In the genomic region with DNA sequence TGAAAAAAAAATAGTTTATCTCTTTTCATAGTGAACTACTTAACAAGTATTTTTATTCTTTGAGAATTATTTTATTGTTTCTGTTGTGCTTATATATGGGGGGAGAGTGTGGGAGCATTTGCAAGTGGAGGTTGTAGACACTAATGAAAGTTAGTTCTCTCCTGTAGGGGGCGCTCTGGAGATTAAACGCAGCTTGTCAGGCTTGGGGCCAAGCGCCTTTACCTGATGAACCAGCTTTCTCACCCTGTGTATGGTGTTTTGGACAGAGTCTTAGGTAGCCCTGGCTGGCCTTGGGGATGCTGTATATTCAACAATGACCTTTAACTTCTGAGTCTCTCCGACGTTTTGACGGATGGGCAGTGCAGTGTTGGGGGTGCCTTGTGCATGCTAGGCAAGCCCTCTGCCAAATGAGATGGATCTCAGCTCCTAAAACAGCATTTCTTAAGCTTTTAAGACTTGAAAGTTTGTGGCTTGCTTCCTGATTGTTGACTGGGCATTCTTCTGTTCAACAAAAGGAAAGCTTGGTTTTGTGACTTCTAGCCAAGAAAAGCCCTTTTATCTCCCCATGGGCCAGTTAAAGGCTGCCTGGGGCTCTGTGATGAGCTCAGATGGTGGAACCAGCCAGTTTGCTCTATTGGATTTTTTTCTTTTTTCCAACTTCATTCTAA, we compare ENCODE assay signal across 8 mouse cellular contexts.
DNase-seq lines count a peak whose midpoint lies in the region; ATAC-seq and TF ChIP-seq lines count a peak whose summit lies in the region.
"Had no signal": no experiment of that assay in that cellular context is flagged by ENCODE, and none has a peak within 500 bp of the region (broad histone marks: within the 10 kb centered on the region; RNA-seq: fewer than 3 reads in every experiment).

No protein-coding gene starts in this region.

- TF ChIP-seq CTCF in kidney, postnatal 0 days (IDR thresholded peaks at IDR 0.05; ENCODE audit: low read depth): peak; percentile 50

- H3K4me2 ChIP-seq in kidney, postnatal 0 days (ENCODE audit: low read length): no peak overlapping the region
- no peak overlapping the region for H3K4me2 ChIP-seq in heart, embryonic 11.5 days

- H3K27me3 ChIP-seq in kidney, postnatal 0 days (ENCODE audit: insufficient read depth, low read length): no peaks in the 10 kb centered on the region
- H3K27me3 ChIP-seq in heart, embryonic 11.5 days (ENCODE audit: control insufficient read depth, insufficient read depth, low read length): no peaks in the 10 kb centered on the region

- no peak for ATAC-seq in kidney, postnatal 0 days (replicated peaks; ENCODE audit: low FRiP score, low read depth)
- peak; percentile 24; the same call in 1 of the 2 replicates for ATAC-seq in megakaryocyte-erythroid progenitor cell, adult 5-6 weeks (replicated peaks; ENCODE audit: low FRiP score, low TSS enrichment, poor library complexity, severe bottlenecking)
- ATAC-seq in heart, embryonic 11.5 days (replicated peaks; ENCODE audit: insufficient number of reproducible peaks, low FRiP score, low TSS enrichment): no peak

- 0 out of 2 replicates have a peak overlapping the region, but pooled peaks have one; percentile 34 for H3K27ac ChIP-seq in kidney, postnatal 0 days
- no peak overlapping the region for H3K27ac ChIP-seq in heart, embryonic 11.5 days (ENCODE audit: low read depth, low read length)

- 25% methylated on average over 6 of the region's 6 CpGs for WGBS in kidney, postnatal 0 days
- WGBS in heart, embryonic 11.5 days (ENCODE audit: insufficient replicate concordance): 26% methylated on average over 6 of the region's 6 CpGs

- peaks cover 30% of the 10 kb centered on the region for H3K4me1 ChIP-seq in kidney, postnatal 0 days (replicated peaks; ENCODE audit: insufficient read depth, low read length)
- peaks cover 28% of the 10 kb centered on the region for H3K4me1 ChIP-seq in heart, embryonic 11.5 days (ENCODE audit: control insufficient read depth, insufficient read depth, low read length)

- H3K9me3 ChIP-seq in kidney, postnatal 0 days (replicated peaks; ENCODE audit: low read length): no peaks in the 10 kb centered on the region
- no peaks in the 10 kb centered on the region for H3K9me3 ChIP-seq in heart, embryonic 11.5 days (replicated peaks; ENCODE audit: control insufficient read depth, low read length)

- DNase-seq in kidney, postnatal 0 days (ENCODE audit: low spot score): peak; percentile 28
- no peak for DNase-seq in kidney, adult 18-20 months
- peak; percentile 84 for DNase-seq in Muller cell, postnatal 12 days (ENCODE audit: inconsistent ontology term)
- peak; percentile 56 for DNase-seq in embryo, embryonic 10 days (ENCODE audit: low spot score)
- DNase-seq in layer of hippocampus, adult 8-10 months (ENCODE audit: low spot score in 2 of 2): no peak

- no peak overlapping the region for H3K9ac ChIP-seq in kidney, postnatal 0 days (ENCODE audit: low read depth, low read length)
- H3K9ac ChIP-seq in heart, embryonic 11.5 days (ENCODE audit: low read depth, low read length): no peak overlapping the region

- H3K4me3 ChIP-seq in kidney, postnatal 0 days (replicated peaks; ENCODE audit: low read depth, low read length): no peak overlapping the region
- H3K4me3 ChIP-seq in heart, embryonic 11.5 days (ENCODE audit: low read depth, low read length): no peak overlapping the region
- H3K4me3 ChIP-seq: erythroblast, embryonic 14.5 days had no signal

- H3K36me3 ChIP-seq in kidney, postnatal 0 days (ENCODE audit: insufficient read depth, low read length): no peaks in the 10 kb centered on the region
- no peaks in the 10 kb centered on the region for H3K36me3 ChIP-seq in heart, embryonic 11.5 days (ENCODE audit: control insufficient read depth, insufficient read depth, low read length)

Comparison
In these comparisons a context has a peak if more than half of its experiments do, and no peak if none do; other contexts are left out.
1. DNase-seq: peak in kidney, postnatal 0 days (single experiment), Muller cell, postnatal 12 days (single experiment) and embryo, embryonic 10 days (single experiment); none in kidney, adult 18-20 months (single experiment) and layer of hippocampus, adult 8-10 months (0 of 2).